Mouse (Mus musculus) forebrain, embryonic 15.5 days (tissue): ENCODE results near the gene Glrp1. TPM values are rescaled to one million over a fixed set of nuclear protein-coding genes. Genes with fewer than 3 reads are reported as not detected.

ENCODE experiments used
- ATAC-seq: fragments of 200-750 bp; cut with Nextera tagmentation; replicated peaks from 2 replicates; pipeline ENCODE4 v1.8.0; 2017; ENCODE audit warnings: mild to moderate bottlenecking, moderate TSS enrichment, moderate library complexity
- H3K27ac ChIP-seq: fragments of 300-500 bp; sonication (generic); replicated peaks from 2 replicates; pipeline ENCODE4 v1.5.1; 2015; ENCODE audit warnings: mild to moderate bottlenecking, inconsistent platforms
- H3K27me3 ChIP-seq: fragments of 300-500 bp; sonication (generic); 2 replicates; pipeline ENCODE4 v1.6.1; 2015; ENCODE audit warnings: inconsistent platforms
- H3K36me3 ChIP-seq: fragments of 300-500 bp; sonication (generic); 2 replicates; pipeline ENCODE4 v1.6.1; 2015; ENCODE audit warnings: mild to moderate bottlenecking, inconsistent platforms
- H3K4me1 ChIP-seq: fragments of 300-500 bp; sonication (generic); 2 replicates; pipeline ENCODE4 v1.6.1; 2015; ENCODE audit warnings: inconsistent platforms
- H3K4me2 ChIP-seq: fragments of 300-500 bp; sonication (generic); replicated peaks from 2 replicates; pipeline ENCODE4 v1.6.1; 2015; ENCODE audit warnings: mild to moderate bottlenecking, inconsistent platforms
- H3K4me3 ChIP-seq: fragments of 300-500 bp; sonication (generic); 2 replicates; pipeline ENCODE4 v1.5.1; 2015; ENCODE audit warnings: mild to moderate bottlenecking, inconsistent platforms
- H3K9ac ChIP-seq: fragments of 300-500 bp; sonication (generic); replicated peaks from 2 replicates; pipeline ENCODE4 v1.6.1; 2015; ENCODE audit warnings: mild to moderate bottlenecking, inconsistent platforms
- H3K9me3 ChIP-seq: fragments of 300-500 bp; sonication (generic); 2 replicates; pipeline ENCODE4 v1.6.1; 2016; ENCODE audit warnings: inconsistent platforms
- WGBS: fragments of 180-500 bp; shearing (Covaris S2); methylation state at CpG from one replicate; pipeline ENCODE4 v1.1.7; 2015; ENCODE audit warnings: mixed read lengths; 5-methylcytosine and 5-hydroxymethylcytosine counted together
- polyA plus RNA-seq: library from polyadenylated mRNA; unstranded; fragments of >200 nt; fragmentation: Nextera tagmentation; extraction: Ambion mirVana; gene quantifications from 2 replicates; pipeline ENCODE4 v1.2.1, GENCODE M21; 2015

Gene Glrp1
- polyA plus RNA-seq, 1 experiment from 2014 or later = not detected

GRCm38 (mm10) chr1:88491617-88492378 is 18.1 kb downstream of the Glrp1 start:
- ATAC-seq = no peak
- Histone ChIP-seq H3K36me3 (no peaks in the 10 kb centered on the region), H3K4me1 (no peaks in the 10 kb centered on the region), H3K27ac (no peak overlapping the region), H3K4me2 (no peak overlapping the region), H3K9me3 (no peaks in the 10 kb centered on the region), H3K9ac (no peak overlapping the region), H3K4me3 (no peak overlapping the region), H3K27me3 (no peaks in the 10 kb centered on the region)
- WGBS = 82% methylated on average over 17 of the region's 17 CpGs

GRCm38 (mm10) chr1:88490164-88490563 is 19.7 kb downstream of the Glrp1 start:
- no peak overlapping the region for H3K27ac ChIP-seq
- no peak overlapping the region for H3K9ac ChIP-seq
- no peak for ATAC-seq
- H3K4me3 ChIP-seq = no peak overlapping the region
- WGBS = 91% methylated on average over 10 of the region's 10 CpGs
- H3K4me1 ChIP-seq = no peaks in the 10 kb centered on the region
- no peaks in the 10 kb centered on the region for H3K9me3 ChIP-seq
- H3K4me2 ChIP-seq = no peak overlapping the region
- H3K36me3 ChIP-seq = no peaks in the 10 kb centered on the region
- H3K27me3 ChIP-seq = no peaks in the 10 kb centered on the region

GRCm38 (mm10) chr1:88488957-88489356 is 20.9 kb downstream of the Glrp1 start:
- no peaks in the 10 kb centered on the region for H3K36me3 ChIP-seq
- no peak overlapping the region for H3K27ac ChIP-seq
- H3K9ac ChIP-seq = no peak overlapping the region
- WGBS = 63% methylated on average over 4 of the region's 4 CpGs
- no peaks in the 10 kb centered on the region for H3K4me1 ChIP-seq
- H3K27me3 ChIP-seq = no peaks in the 10 kb centered on the region
- H3K4me2 ChIP-seq = no peak overlapping the region
- ATAC-seq = no peak
- H3K9me3 ChIP-seq = no peaks in the 10 kb centered on the region
- no peak overlapping the region for H3K4me3 ChIP-seq

- 86% methylated on average over 4 of the region's 4 CpGs for WGBS
- Histone ChIP-seq H3K4me3 (no peak overlapping the region), H3K9ac (no peak overlapping the region), H3K36me3 (no peaks in the 10 kb centered on the region), H3K4me1 (peaks cover 7% of the 10 kb centered on the region; the same call in 1 of the 2 replicates), H3K4me2 (no peak overlapping the region), H3K27ac (no peak overlapping the region), H3K27me3 (no peaks in the 10 kb centered on the region), H3K9me3 (no peaks in the 10 kb centered on the region)
- ATAC-seq = no peak
Observed at GRCm38 (mm10) chr1:88486336-88486735, 23.5 kb downstream of the Glrp1 start.

GRCm38 (mm10) chr1:88484059-88484458 is 25.8 kb downstream of the Glrp1 start:
- no peak for ATAC-seq
- peaks cover 11% of the 10 kb centered on the region for H3K4me1 ChIP-seq
- H3K4me2 ChIP-seq = no peak overlapping the region
- H3K27me3 ChIP-seq = no peaks in the 10 kb centered on the region
- H3K4me3 ChIP-seq = no peak overlapping the region
- no peaks in the 10 kb centered on the region for H3K36me3 ChIP-seq
- H3K9me3 ChIP-seq = no peaks in the 10 kb centered on the region
- no peak overlapping the region for H3K27ac ChIP-seq
- 90% methylated on average over 4 of the region's 4 CpGs for WGBS
- no peak overlapping the region for H3K9ac ChIP-seq

GRCm38 (mm10) chr1:88482142-88483099 is 27.4 kb downstream of the Glrp1 start:
- H3K27me3 ChIP-seq = no peaks in the 10 kb centered on the region
- no peaks in the 10 kb centered on the region for H3K36me3 ChIP-seq
- H3K9ac ChIP-seq = no peak overlapping the region
- WGBS = 61% methylated on average over 17 of the region's 17 CpGs
- H3K4me3 ChIP-seq = no peak overlapping the region
- ATAC-seq = 0 out of 2 replicates have a peak, but pooled peaks have one; percentile 11
- H3K27ac ChIP-seq = peak overlapping the region; percentile 32
- H3K9me3 ChIP-seq = no peaks in the 10 kb centered on the region
- H3K4me2 ChIP-seq = no peak overlapping the region
- H3K4me1 ChIP-seq = peaks cover 19% of the 10 kb centered on the region

GRCm38 (mm10) chr1:88480594-88480993 is 29.3 kb downstream of the Glrp1 start:
- no peak overlapping the region for H3K4me3 ChIP-seq
- no peak for ATAC-seq
- peaks cover 19% of the 10 kb centered on the region for H3K4me1 ChIP-seq
- no peaks in the 10 kb centered on the region for H3K27me3 ChIP-seq
- no peak overlapping the region for H3K9ac ChIP-seq
- no peak overlapping the region for H3K27ac ChIP-seq
- H3K36me3 ChIP-seq = no peaks in the 10 kb centered on the region
- H3K9me3 ChIP-seq = no peaks in the 10 kb centered on the region
- H3K4me2 ChIP-seq = no peak overlapping the region
- 48% methylated on average over 8 of the region's 8 CpGs for WGBS

GRCm38 (mm10) chr1:88478205-88478604 is 31.7 kb downstream of the Glrp1 start:
- H3K27me3 ChIP-seq = no peaks in the 10 kb centered on the region
- H3K27ac ChIP-seq = no peak overlapping the region
- no peaks in the 10 kb centered on the region for H3K9me3 ChIP-seq
- H3K4me1 ChIP-seq = peaks cover 19% of the 10 kb centered on the region
- 2% methylated on average over 2 of the region's 2 CpGs for WGBS
- H3K4me2 ChIP-seq = no peak overlapping the region
- no peak overlapping the region for H3K9ac ChIP-seq
- peak; percentile 53; the same call in 1 of the 2 replicates for ATAC-seq
- no peaks in the 10 kb centered on the region for H3K36me3 ChIP-seq
- no peak overlapping the region for H3K4me3 ChIP-seq

- WGBS = 83% methylated on average over 20 of the region's 20 CpGs
- no peak overlapping the region for H3K9ac ChIP-seq
- H3K36me3 ChIP-seq = no peaks in the 10 kb centered on the region
- no peak for ATAC-seq
- no peak overlapping the region for H3K27ac ChIP-seq
- peaks cover 12% of the 10 kb centered on the region for H3K4me1 ChIP-seq
- H3K27me3 ChIP-seq = no peaks in the 10 kb centered on the region
- no peak overlapping the region for H3K4me2 ChIP-seq
- H3K9me3 ChIP-seq = no peaks in the 10 kb centered on the region
- H3K4me3 ChIP-seq = no peak overlapping the region
Observed at GRCm38 (mm10) chr1:88476554-88477085, 33.2 kb downstream of the Glrp1 start.

- H3K4me3 ChIP-seq = no peak overlapping the region
Observed at GRCm38 (mm10) chr1:88475502-88475953, 34.3 kb downstream of the Glrp1 start.

GRCm38 (mm10) chr1:88474598-88474997 is 35.3 kb downstream of the Glrp1 start:
- Histone ChIP-seq H3K36me3 (no peaks in the 10 kb centered on the region), H3K27ac (no peak overlapping the region), H3K9me3 (no peaks in the 10 kb centered on the region), H3K4me2 (no peak overlapping the region), H3K4me1 (peaks cover 8% of the 10 kb centered on the region), H3K27me3 (no peaks in the 10 kb centered on the region), H3K9ac (no peak overlapping the region), H3K4me3 (no peak overlapping the region)
- no peak for ATAC-seq
- WGBS = 78% methylated on average over 7 of the region's 7 CpGs

More at GRCm38 (mm10) chr1:88475502-88475953, 34.3 kb downstream of the Glrp1 start:
- no peaks in the 10 kb centered on the region for H3K9me3 ChIP-seq
- no peak overlapping the region for H3K9ac ChIP-seq
- H3K36me3 ChIP-seq = no peaks in the 10 kb centered on the region
- H3K4me2 ChIP-seq = no peak overlapping the region
- H3K27ac ChIP-seq = no peak overlapping the region
- 61% methylated on average over 8 of the region's 8 CpGs for WGBS
- no peaks in the 10 kb centered on the region for H3K27me3 ChIP-seq
- peaks cover 8% of the 10 kb centered on the region for H3K4me1 ChIP-seq
- ATAC-seq = no peak

GRCm38 (mm10) chr1:88473899-88474298 is 36.0 kb downstream of the Glrp1 start:
- Histone ChIP-seq H3K27me3 (no peaks in the 10 kb centered on the region), H3K9ac (no peak overlapping the region), H3K36me3 (no peaks in the 10 kb centered on the region), H3K4me2 (no peak overlapping the region), H3K4me1 (peaks cover 8% of the 10 kb centered on the region), H3K4me3 (no peak overlapping the region), H3K27ac (no peak overlapping the region), H3K9me3 (no peaks in the 10 kb centered on the region)
- ATAC-seq = no peak
- WGBS = 71% methylated on average over 2 of the region's 2 CpGs
